ENCODE assay signal across 8 mouse cellular contexts in genomic region chr13:22049737-22050440, GRCm38 (mm10). TPM values are rescaled to one million over a fixed set of nuclear protein-coding genes. Genes with fewer than 3 reads are reported as not detected.
DNase-seq lines count a peak whose midpoint lies in the region; ATAC-seq and TF ChIP-seq lines count a peak whose summit lies in the region.

No protein-coding gene starts in this region.

- peak overlapping the region; percentile 68 to 79; a peak in 3 of 4 replicates for H3K27ac ChIP-seq in heart, embryonic 14.5 days (replicated peaks in 1 of 2; ENCODE audit: control insufficient read depth in 1 of 2, insufficient read depth in 1 of 2, low read depth in 2 of 2, low read length in 2 of 2)
- H3K27ac ChIP-seq in embryonic fibroblast, embryonic 13.5 days (ENCODE audit: insufficient read depth, low read length) = no peak overlapping the region
- H3K27ac ChIP-seq in midbrain, embryonic 10.5 days (replicated peaks) = peak overlapping the region; percentile 86

- no peaks in the 10 kb centered on the region for H3K36me3 ChIP-seq in heart, embryonic 14.5 days (ENCODE audit: control insufficient read depth, insufficient read depth, low read length)
- H3K36me3 ChIP-seq in G1E (replicated peaks) = no peaks in the 10 kb centered on the region
- no peaks in the 10 kb centered on the region for H3K36me3 ChIP-seq in midbrain, embryonic 10.5 days

- ATAC-seq in heart, embryonic 14.5 days (ENCODE audit: insufficient number of reproducible peaks, insufficient read depth, low FRiP score, low read depth) = no peak
- 0 out of 2 replicates have a peak, but pooled peaks have one; percentile 23 for ATAC-seq in G1E (ENCODE audit: extremely low read depth, insufficient number of reproducible peaks, low FRiP score, poor library complexity, severe bottlenecking)

- no peak for TF ChIP-seq CTCF in G1E (IDR thresholded peaks at IDR 0.05; ENCODE audit: low read depth, low read length)
- TF ChIP-seq CTCF in embryonic fibroblast, embryonic 13.5 days (IDR thresholded peaks at IDR 0.05; ENCODE audit: borderline replicate concordance, insufficient read depth, low read length) = no peak

- H3K9me3 ChIP-seq in heart, embryonic 14.5 days (ENCODE audit: control insufficient read depth, low read length) = no peaks in the 10 kb centered on the region
- no peaks in the 10 kb centered on the region for H3K9me3 ChIP-seq in G1E (replicated peaks)
- H3K9me3 ChIP-seq in midbrain, embryonic 10.5 days (replicated peaks) = no peaks in the 10 kb centered on the region

- peak overlapping the region; percentile 80 for H3K9ac ChIP-seq in heart, embryonic 14.5 days (ENCODE audit: low read length)

- H3K4me3 ChIP-seq in heart, embryonic 14.5 days (ENCODE audit: control insufficient read depth in 1 of 2, insufficient read depth in 1 of 2, low read depth in 1 of 2, low read length in 2 of 2) = peak overlapping the region; percentile 56 to 58
- peak overlapping the region; percentile 70 for H3K4me3 ChIP-seq in G1E (ENCODE audit: low read depth, low read length)
- H3K4me3 ChIP-seq in embryonic fibroblast, embryonic 13.5 days (ENCODE audit: insufficient read depth, low read length) = peak overlapping the region; percentile 64
- H3K4me3 ChIP-seq in midbrain, embryonic 10.5 days = peak overlapping the region; percentile 61

- peaks cover 2 to 7% of the 10 kb centered on the region in 2 experiments; a peak in 3 of 4 replicates for H3K4me1 ChIP-seq in heart, embryonic 14.5 days (ENCODE audit: control insufficient read depth in 2 of 2, insufficient read depth in 2 of 2, low read length in 2 of 2)
- H3K4me1 ChIP-seq in G1E (ENCODE audit: insufficient read depth, low read depth, low read length) = peaks cover 33% of the 10 kb centered on the region
- H3K4me1 ChIP-seq in embryonic fibroblast, embryonic 13.5 days (ENCODE audit: control insufficient read depth, insufficient read depth, low read length) = no peaks in the 10 kb centered on the region
- peaks cover 14% of the 10 kb centered on the region for H3K4me1 ChIP-seq in midbrain, embryonic 10.5 days

- peak; percentile 66 for TF ChIP-seq POLR2A in embryonic fibroblast, embryonic 13.5 days (IDR thresholded peaks at IDR 0.05; ENCODE audit: low read depth, low read length)

- intact Hi-C loops in heart, postnatal 10 days (cut with DNase I) = loop anchor here (5.0 to 10.0 kb wide), 4 partner anchors 1355 to 1712 kb away; partner anchors contain the start of genes Hist1h1a, Hist1h1t, Hist1h3a and Hist1h4a

- peak overlapping the region; percentile 77 for H3K4me2 ChIP-seq in heart, embryonic 14.5 days (ENCODE audit: low read length)

- under 1% methylated on average over 14 of the region's 14 CpGs for WGBS in heart, embryonic 14.5 days
- WGBS in midbrain, embryonic 10.5 days = 2% methylated on average over 14 of the region's 14 CpGs

- no peak for DNase-seq in heart, postnatal 10 days
- DNase-seq in G1E (ENCODE audit: low spot score) = no peak
- DNase-seq in kidney, postnatal 4 days = peak; percentile 64 to 78
- DNase-seq in midbrain, embryonic 10.5 days (ENCODE audit: low spot score) = peak; percentile 81
- DNase-seq in testis, postnatal 10 days (ENCODE audit: low spot score) = peak; percentile 57
- DNase-seq in cerebellum, adult 18-20 months = no peak

- H3K27me3 ChIP-seq in heart, embryonic 14.5 days (ENCODE audit: control insufficient read depth, insufficient read depth, low read length) = no peaks in the 10 kb centered on the region
- H3K27me3 ChIP-seq in G1E (ENCODE audit: insufficient read depth, low read length) = peaks cover 3% of the 10 kb centered on the region; the same call in 1 of the 2 replicates
- H3K27me3 ChIP-seq in midbrain, embryonic 10.5 days (ENCODE audit: low read depth, poor library complexity, severe bottlenecking) = no peaks in the 10 kb centered on the region

RNA-seq across cellular contexts. Expression of gene Hist1h2bj, which starts 6.9 kb away (rescaled TPM):
- 2.5 and 2.6 TPM in 2 replicates for polyA plus RNA-seq in heart, embryonic 14.5 days (2014; fragmentation: Nextera tagmentation; extraction: Ambion mirVana)
- 100 to 1,000 TPM; 116 to 123 TPM for total RNA-seq in heart, postnatal 10 days (2021)
- total RNA-seq in G1E (2014; fragmentation: Nextera tagmentation) (9.0 and 49.5 TPM in 2 replicates), G1E (2017) (205 and 369 TPM in 2 replicates)
- 10.5 and 40.6 TPM in 2 replicates for polyA plus RNA-seq in G1E (2012)
- 4.1 and 8.4 TPM in 2 replicates for polyA plus RNA-seq in embryonic fibroblast, embryonic 13.5 days (2011; ENCODE audit: insufficient read length, low read depth, missing spikeins)
- polyA plus RNA-seq in midbrain, embryonic 10.5 days (2016; fragmentation: Nextera tagmentation; extraction: Ambion mirVana) = 14.7 and 16.2 TPM in 2 replicates

RNA-seq across cellular contexts. Expression of gene Hist1h2ag, which starts 7.1 kb away (rescaled TPM):
- 9.7 and 11.2 TPM in 2 replicates for polyA plus RNA-seq in heart, embryonic 14.5 days (2014; fragmentation: Nextera tagmentation; extraction: Ambion mirVana)
- 100 to 1,000 TPM; 142 to 176 TPM for total RNA-seq in heart, postnatal 10 days (2021)
- total RNA-seq in G1E (2014; fragmentation: Nextera tagmentation) (141 and 253 TPM in 2 replicates), G1E (2017) (901 and 1,517 TPM in 2 replicates)
- 27.9 and 53.3 TPM in 2 replicates for polyA plus RNA-seq in G1E (2012)
- polyA plus RNA-seq in embryonic fibroblast, embryonic 13.5 days (2011; ENCODE audit: insufficient read length, low read depth, missing spikeins) = 2.6 TPM in 1 of 2 replicates, not detected in the other
- polyA plus RNA-seq in midbrain, embryonic 10.5 days (2016; fragmentation: Nextera tagmentation; extraction: Ambion mirVana) = 64.8 and 64.9 TPM in 2 replicates

RNA-seq across cellular contexts. Expression of gene Hist1h4i, which starts 8.7 kb away (rescaled TPM):
- polyA plus RNA-seq in heart, embryonic 14.5 days (2014; fragmentation: Nextera tagmentation; extraction: Ambion mirVana) = 8.1 and 9.3 TPM in 2 replicates
- total RNA-seq in heart, postnatal 10 days (2021) = 10 to 100 TPM; 70.8 to 71.4 TPM
- total RNA-seq in G1E (2014; fragmentation: Nextera tagmentation) = 26.2 and 52.2 TPM in 2 replicates
- total RNA-seq in G1E (2017) = 284 and 309 TPM in 2 replicates
- 12.6 and 17.3 TPM in 2 replicates for polyA plus RNA-seq in G1E (2012)
- 5.6 and 9.1 TPM in 2 replicates for polyA plus RNA-seq in embryonic fibroblast, embryonic 13.5 days (2011; ENCODE audit: insufficient read length, low read depth, missing spikeins)
- polyA plus RNA-seq in midbrain, embryonic 10.5 days (2016; fragmentation: Nextera tagmentation; extraction: Ambion mirVana) = 51.3 and 52.5 TPM in 2 replicates

RNA-seq across cellular contexts. Expression of gene Hist1h2bk, which starts 14.2 kb away (rescaled TPM):
- polyA plus RNA-seq in heart, embryonic 14.5 days (2014; fragmentation: Nextera tagmentation; extraction: Ambion mirVana) = 1.9 and 2.3 TPM in 2 replicates
- 100 to 1,000 TPM; 213 to 221 TPM for total RNA-seq in heart, postnatal 10 days (2021)
- total RNA-seq in G1E (2014; fragmentation: Nextera tagmentation) (229 and 286 TPM in 2 replicates), G1E (2017) (1,693 and 2,296 TPM in 2 replicates)
- polyA plus RNA-seq in G1E (2012) = 11.8 and 30.4 TPM in 2 replicates
- 16.3 and 22.3 TPM in 2 replicates for polyA plus RNA-seq in embryonic fibroblast, embryonic 13.5 days (2011; ENCODE audit: insufficient read length, low read depth, missing spikeins)
- polyA plus RNA-seq in midbrain, embryonic 10.5 days (2016; fragmentation: Nextera tagmentation; extraction: Ambion mirVana) = 9.4 and 9.7 TPM in 2 replicates

RNA-seq across cellular contexts. Expression of gene Hist1h2ah, which starts 14.5 kb away (rescaled TPM):
- polyA plus RNA-seq in heart, embryonic 14.5 days (2014; fragmentation: Nextera tagmentation; extraction: Ambion mirVana) = 2.9 and 6.8 TPM in 2 replicates
- total RNA-seq in heart, postnatal 10 days (2021) = 100 to 1,000 TPM; 181 to 187 TPM
- total RNA-seq in G1E (2014; fragmentation: Nextera tagmentation) (177 and 303 TPM in 2 replicates), G1E (2017) (2,043 and 4,016 TPM in 2 replicates)
- polyA plus RNA-seq in G1E (2012) = 5,681 and 9,617 TPM in 2 replicates
- 1.3 TPM in 1 of 2 replicates, not detected in the other for polyA plus RNA-seq in embryonic fibroblast, embryonic 13.5 days (2011; ENCODE audit: insufficient read length, low read depth, missing spikeins)
- polyA plus RNA-seq in midbrain, embryonic 10.5 days (2016; fragmentation: Nextera tagmentation; extraction: Ambion mirVana) = 10.6 and 11.4 TPM in 2 replicates

Comparison
In these comparisons a context has a peak if more than half of its experiments do, and no peak if none do; other contexts are left out.
1. DNase-seq: peak in kidney, postnatal 4 days (2 of 2), midbrain, embryonic 10.5 days (single experiment) and testis, postnatal 10 days (single experiment); none in heart, postnatal 10 days (0 of 2), G1E (single experiment) and cerebellum, adult 18-20 months (0 of 2).
2. Peak in every context shown above with its lines, with median percentiles within 50 percentile points of each other: H3K4me3 ChIP-seq.